Mouse (Mus musculus) kidney, embryonic 14.5 days (tissue): ENCODE measurements around the gene Gipc3. TPM values are rescaled to one million over a fixed set of nuclear protein-coding genes. Genes with fewer than 3 reads are reported as not detected.

Experiments used
- ATAC-seq: fragments of 200-750 bp; cut with Nextera tagmentation; 2 replicates; pipeline ENCODE4 v1.8.0; 2017; ENCODE audit warnings: moderate number of reproducible peaks, mild to moderate bottlenecking, moderate TSS enrichment, moderate library complexity; ENCODE audit not compliant: low FRiP score, low TSS enrichment
- H3K27ac ChIP-seq: fragments of 300-500 bp; sonication (generic); 2 replicates; pipeline ENCODE4 v1.5.1; 2014; ENCODE audit warnings: low read depth, mild to moderate bottlenecking, low read length, moderate library complexity, mixed read lengths
- H3K27me3 ChIP-seq: fragments of 300-500 bp; sonication (generic); 2 replicates; pipeline ENCODE4 v1.6.1; 2014; ENCODE audit warnings: mild to moderate bottlenecking, low read length; ENCODE audit not compliant: control insufficient read depth, insufficient read depth
- H3K36me3 ChIP-seq: fragments of 300-500 bp; sonication (generic); 2 replicates; pipeline ENCODE4 v1.6.1; 2014; ENCODE audit warnings: low read length, mixed read lengths; ENCODE audit not compliant: control insufficient read depth, insufficient read depth
- H3K4me1 ChIP-seq: fragments of 300-500 bp; sonication (generic); 2 replicates; pipeline ENCODE4 v1.6.1; 2014; ENCODE audit warnings: low read length, mixed read lengths; ENCODE audit not compliant: control insufficient read depth, insufficient read depth
- H3K4me2 ChIP-seq: fragments of 300-500 bp; sonication (generic); replicated peaks from 2 replicates; pipeline ENCODE4 v1.6.1; 2014; ENCODE audit warnings: low read depth, mild to moderate bottlenecking, low read length
- H3K4me3 ChIP-seq: fragments of 300-500 bp; sonication (generic); 2 replicates; pipeline ENCODE4 v1.5.1; 2014; ENCODE audit warnings: mild to moderate bottlenecking, low read length
- H3K9ac ChIP-seq: fragments of 300-500 bp; sonication (generic); 2 replicates; pipeline ENCODE4 v1.6.1; 2014; ENCODE audit warnings: low read depth, mild to moderate bottlenecking, low read length, moderate library complexity
- H3K9me3 ChIP-seq: fragments of 300-500 bp; sonication (generic); 2 replicates; pipeline ENCODE4 v1.6.1; 2016; ENCODE audit warnings: low read length; ENCODE audit not compliant: control insufficient read depth
- WGBS: fragments of 180-500 bp; shearing (Covaris S2); extraction: QIAGEN DNeasy Blood & Tissue Kit; methylation state at CpG from one replicate; pipeline ENCODE4 v1.1.7; 2014; 5-methylcytosine and 5-hydroxymethylcytosine counted together
- polyA plus RNA-seq: library from polyadenylated mRNA; unstranded; fragments of >200 nt; fragmentation: Nextera tagmentation; extraction: Ambion mirVana; gene quantifications from 2 replicates; pipeline ENCODE4 v1.2.1, GENCODE M21; 2014

Gene Gipc3
- polyA plus RNA-seq, 1 experiment from 2014 or later, result 0.05 TPM

DNA sequence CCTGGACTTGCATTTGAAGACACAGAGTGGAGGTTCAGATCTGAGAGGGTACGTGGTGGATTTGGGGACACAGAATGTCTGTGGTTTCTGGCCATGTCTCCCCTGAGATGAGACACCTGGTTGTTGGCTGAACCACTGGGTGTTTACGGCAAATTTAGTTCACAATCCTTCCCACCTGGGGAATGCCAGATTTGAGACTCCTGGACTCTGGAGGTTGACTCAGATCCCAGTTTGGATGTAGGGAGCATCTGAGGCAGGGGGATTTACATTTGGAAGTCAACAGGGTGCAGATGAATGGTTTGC, 34.2 kb upstream of the Gipc3 start:
- no peak overlapping the region for H3K27ac ChIP-seq
- H3K9me3 ChIP-seq, result no peaks in the 10 kb centered on the region
- 47% methylated on average over 2 of the region's 2 CpGs for WGBS

GRCm38 (mm10) chr10:81376561-81377361, 33.7 kb upstream of the Gipc3 start:
- Histone ChIP-seq H3K4me1 (peaks cover 12% of the 10 kb centered on the region), H3K27me3 (no peaks in the 10 kb centered on the region), H3K9me3 (no peaks in the 10 kb centered on the region), H3K27ac (no peak overlapping the region; the same call in 1 of the 2 replicates), H3K4me3 (peak overlapping the region; percentile 82), H3K36me3 (peaks cover 37% of the 10 kb centered on the region), H3K4me2 (peak overlapping the region; percentile 76), H3K9ac (peak overlapping the region; percentile 90; the same call in 1 of the 2 replicates)
- WGBS, result 42% methylated on average over 6 of the region's 6 CpGs
- no peak for ATAC-seq

More for the DNA sequence above, 34.2 kb upstream of the Gipc3 start:
- H3K4me2 ChIP-seq, result peak overlapping the region; percentile 76
- no peak for ATAC-seq
- peaks cover 31% of the 10 kb centered on the region for H3K36me3 ChIP-seq
- peak overlapping the region; percentile 82 for H3K4me3 ChIP-seq
- peak overlapping the region; percentile 90 for H3K9ac ChIP-seq
- peaks cover 12% of the 10 kb centered on the region for H3K4me1 ChIP-seq
- no peaks in the 10 kb centered on the region for H3K27me3 ChIP-seq

GRCm38 (mm10) chr10:81375322-81375721, 32.3 kb upstream of the Gipc3 start:
- Histone ChIP-seq H3K4me2 (no peak overlapping the region), H3K9ac (no peak overlapping the region), H3K36me3 (peaks cover 51% of the 10 kb centered on the region), H3K27me3 (no peaks in the 10 kb centered on the region), H3K4me1 (peaks cover 12% of the 10 kb centered on the region), H3K4me3 (no peak overlapping the region), H3K27ac (no peak overlapping the region), H3K9me3 (no peaks in the 10 kb centered on the region)
- no peak for ATAC-seq
- WGBS, result 96% methylated on average over 10 of the region's 10 CpGs

DNA sequence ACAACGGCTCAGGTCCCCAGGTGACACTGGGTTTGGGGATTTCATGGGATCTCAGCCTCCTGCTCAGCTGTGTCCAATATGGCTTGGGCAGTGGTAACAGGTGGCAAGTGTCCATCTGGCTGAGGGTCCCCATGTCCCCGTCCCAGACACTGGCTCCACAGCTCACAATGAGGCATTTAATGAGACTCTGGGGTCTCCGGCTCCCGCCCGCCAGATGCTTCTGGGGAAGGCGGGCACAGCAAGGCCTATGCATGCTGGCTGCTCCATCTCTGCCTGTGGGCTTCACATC, 24.1 kb upstream of the Gipc3 start:
- ATAC-seq, result no peak
- H3K36me3 ChIP-seq, result peaks cover 59% of the 10 kb centered on the region
- no peak overlapping the region for H3K4me3 ChIP-seq
- H3K9ac ChIP-seq, result no peak overlapping the region
- H3K27ac ChIP-seq, result no peak overlapping the region
- H3K4me2 ChIP-seq, result no peak overlapping the region
- H3K27me3 ChIP-seq, result peaks cover 14% of the 10 kb centered on the region
- no peaks in the 10 kb centered on the region for H3K9me3 ChIP-seq
- H3K4me1 ChIP-seq, result peaks cover 23% of the 10 kb centered on the region
- 87% methylated on average over 6 of the region's 6 CpGs for WGBS

GRCm38 (mm10) chr10:81366477-81367206, 23.6 kb upstream of the Gipc3 start:
- no peak overlapping the region for H3K4me3 ChIP-seq
- H3K4me2 ChIP-seq, result no peak overlapping the region
- H3K4me1 ChIP-seq, result peaks cover 23% of the 10 kb centered on the region
- H3K27me3 ChIP-seq, result peaks cover 14% of the 10 kb centered on the region
- no peak for ATAC-seq
- 89% methylated on average over 6 of the region's 6 CpGs for WGBS
- H3K36me3 ChIP-seq, result peaks cover 56% of the 10 kb centered on the region
- no peak overlapping the region for H3K27ac ChIP-seq
- H3K9ac ChIP-seq, result no peak overlapping the region
- H3K9me3 ChIP-seq, result no peaks in the 10 kb centered on the region

DNA sequence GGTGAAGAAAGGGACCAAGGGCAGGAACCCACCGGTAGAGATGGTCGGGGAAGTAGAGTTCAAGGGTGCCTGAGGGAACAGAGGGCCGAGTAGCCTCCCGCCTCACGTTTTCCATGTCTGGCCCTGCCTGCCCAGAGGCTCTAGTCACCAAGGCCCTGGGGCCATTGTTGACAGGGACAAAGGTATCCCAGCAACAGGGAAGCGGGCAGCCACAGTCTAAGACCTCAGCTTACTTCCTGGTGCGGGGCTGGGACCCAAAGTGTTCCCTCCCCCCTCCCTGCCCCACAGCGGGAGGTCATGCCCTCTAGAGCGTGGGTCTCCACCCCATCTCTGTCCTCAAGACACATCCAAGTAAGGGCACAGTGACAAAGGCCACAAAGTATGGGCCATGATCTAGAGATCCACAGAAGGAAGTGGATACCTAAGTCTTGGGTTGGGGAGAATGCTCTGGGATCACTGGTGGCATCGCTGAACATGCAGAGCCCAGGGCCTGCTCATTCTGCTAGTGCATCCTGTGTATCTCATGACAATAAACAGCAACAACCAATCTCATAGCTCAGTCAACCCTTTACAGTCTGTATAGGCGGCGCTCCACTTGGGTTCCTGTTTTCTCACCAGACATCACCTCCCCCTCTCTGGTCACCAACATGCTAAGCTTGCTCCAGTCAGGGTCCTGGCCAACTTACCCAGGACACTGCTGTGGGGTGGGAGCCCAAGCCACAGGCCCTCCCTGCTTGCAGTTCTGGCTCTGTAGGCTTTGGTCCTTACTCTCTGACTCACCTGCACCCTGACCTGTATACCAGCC, 22.8 kb upstream of the Gipc3 start, which contains the start of gene 4930404N11Rik:
TSS of gene 4930404N11Rik (minus strand) at position 145 of the 805 bp plus-strand sequence.
- WGBS, result 33% methylated on average over 12 of the region's 12 CpGs
- peak within 1 kb of the TSS; percentile 28; the same call in 1 of the 2 replicates for H3K9ac ChIP-seq
- no peaks in the 10 kb centered on the region for H3K9me3 ChIP-seq
- peaks cover 24% of the 10 kb centered on the region for H3K4me1 ChIP-seq
- ATAC-seq, result no peak
- H3K4me2 ChIP-seq, result peak within 1 kb of the TSS; percentile 68
- H3K4me3 ChIP-seq, result peak within 1 kb of the TSS; percentile 34
- H3K36me3 ChIP-seq, result peaks cover 48% of the 10 kb centered on the region
- H3K27me3 ChIP-seq, result peaks cover 14% of the 10 kb centered on the region
- H3K27ac ChIP-seq, result no peak within 1 kb of the TSS

GRCm38 (mm10) chr10:81365073-81365472, 22.0 kb upstream of the Gipc3 start:
- no peaks in the 10 kb centered on the region for H3K9me3 ChIP-seq
- peak overlapping the region; percentile 34; the same call in 1 of the 2 replicates for H3K4me3 ChIP-seq
- H3K4me1 ChIP-seq, result peaks cover 28% of the 10 kb centered on the region
- 0 out of 2 replicates have a peak, but pooled peaks have one; percentile 5 for ATAC-seq
- peak overlapping the region; percentile 68; the same call in 1 of the 2 replicates for H3K4me2 ChIP-seq
- peaks cover 14% of the 10 kb centered on the region for H3K27me3 ChIP-seq
- 36% methylated on average over 4 of the region's 4 CpGs for WGBS
- no peak overlapping the region for H3K27ac ChIP-seq
- no peak overlapping the region for H3K9ac ChIP-seq
- peaks cover 40% of the 10 kb centered on the region for H3K36me3 ChIP-seq

- 11% methylated on average over 28 of the region's 28 CpGs for WGBS
- Histone ChIP-seq H3K27ac (no peak overlapping the region), H3K36me3 (peaks cover 36% of the 10 kb centered on the region), H3K4me1 (peaks cover 28% of the 10 kb centered on the region), H3K4me2 (peak overlapping the region; percentile 68), H3K27me3 (peaks cover 14% of the 10 kb centered on the region), H3K9ac (peak overlapping the region; percentile 28; the same call in 1 of the 2 replicates), H3K9me3 (no peaks in the 10 kb centered on the region), H3K4me3 (peak overlapping the region; percentile 34)
- 0 out of 2 replicates have a peak, but pooled peaks have one; percentile 5 for ATAC-seq
Observed at GRCm38 (mm10) chr10:81364666-81365065, 21.6 kb upstream of the Gipc3 start.
